Mouse (Mus musculus): ENCODE measurements around the gene Znhit6. TPM values are rescaled to one million over a fixed set of nuclear protein-coding genes. Genes with fewer than 3 reads are reported as not detected.

Znhit6 gene
- polyA plus RNA-seq, 1 experiment from 2014 or later = 32.9 TPM

DNA sequence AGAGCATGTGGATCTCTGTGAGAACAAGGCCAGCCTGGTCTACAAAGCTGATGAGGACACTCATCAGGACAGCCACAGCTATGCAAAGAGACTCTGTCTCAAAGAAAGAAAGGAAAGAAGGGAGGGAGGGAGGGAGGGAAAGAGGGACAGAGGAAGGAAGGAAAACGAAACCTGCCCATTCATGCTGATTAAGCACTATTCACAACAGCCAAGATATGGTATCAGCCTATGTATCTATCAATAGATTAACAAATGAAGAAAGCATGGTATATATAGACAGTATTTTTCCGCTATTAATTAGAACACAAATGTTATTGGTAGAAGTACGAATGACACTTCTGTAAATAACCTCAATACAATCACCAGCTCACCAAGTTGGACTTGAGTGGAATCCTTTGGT, 1.5 kb upstream of the Znhit6 start:
- H3K4me3 ChIP-seq (replicated peaks; ENCODE audit: low read depth, low read length) = no peak overlapping the region
- no peak overlapping the region for H3K4me2 ChIP-seq (ENCODE audit: low read length)
- H3K27ac ChIP-seq (replicated peaks; ENCODE audit: low read depth, low read length) = no peak overlapping the region
- H3K4me1 ChIP-seq (ENCODE audit: control insufficient read depth, insufficient read depth, low read length) = peaks cover 12% of the 10 kb centered on the region
- peaks cover 14% of the 10 kb centered on the region for H3K36me3 ChIP-seq (ENCODE audit: control insufficient read depth, insufficient read depth, low read length)
- ATAC-seq (ENCODE audit: low FRiP score, low TSS enrichment) (no peak), DNase-seq (no peak)
- WGBS = 88% methylated on average over 3 of the region's 3 CpGs
- H3K9me3 ChIP-seq (ENCODE audit: control insufficient read depth, low read length) = no peaks in the 10 kb centered on the region
- no peak overlapping the region for H3K9ac ChIP-seq (replicated peaks; ENCODE audit: low read length)
- H3K27me3 ChIP-seq (ENCODE audit: control insufficient read depth, insufficient read depth, low read length) = no peaks in the 10 kb centered on the region

DNA sequence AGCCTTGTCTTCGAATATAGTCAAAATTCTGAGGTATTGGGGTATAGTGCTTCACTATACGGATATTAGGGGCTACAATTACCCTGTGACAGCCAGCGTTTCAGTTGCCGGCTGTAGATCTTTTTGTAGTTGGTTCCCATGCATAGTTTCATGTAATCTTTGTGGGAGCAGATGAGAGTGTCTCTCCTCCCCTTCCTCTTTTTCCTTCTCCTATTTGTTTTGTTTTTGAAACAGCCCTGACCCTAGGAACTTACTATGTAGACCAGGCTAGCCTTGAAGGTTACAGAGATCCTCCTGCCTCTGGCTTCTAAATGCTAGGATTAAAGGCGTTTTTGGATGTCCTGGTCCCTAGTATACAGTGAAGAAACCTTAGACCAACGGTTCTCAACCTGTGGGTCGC, 665 bp upstream of the Znhit6 start:
- no peak for ATAC-seq (ENCODE audit: low FRiP score, low TSS enrichment)
- H3K4me2 ChIP-seq (ENCODE audit: low read length) = peak overlapping the region; percentile 92; the same call in 1 of the 2 replicates

DNA sequence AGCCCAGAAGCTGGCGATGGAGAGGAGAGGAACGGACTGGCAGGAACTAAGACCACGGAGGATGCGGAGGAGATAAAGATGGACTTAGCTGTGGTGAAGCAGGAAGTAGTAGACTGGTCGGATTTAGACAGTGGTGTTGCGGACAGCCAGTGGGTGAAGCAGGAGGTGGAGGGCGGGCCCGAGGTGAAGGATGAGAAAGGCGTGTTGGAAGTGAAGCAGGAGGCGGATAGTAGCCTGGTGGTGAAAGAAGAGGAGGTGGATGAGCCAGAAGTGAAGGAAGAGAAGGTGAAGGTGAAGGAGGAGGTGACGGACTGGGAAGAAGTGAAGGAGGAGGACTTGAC, 447 bp downstream of the Znhit6 start:
- H3K36me3 ChIP-seq (ENCODE audit: control insufficient read depth, insufficient read depth, low read length) = peaks cover 25% of the 10 kb centered on the region
- H3K9ac ChIP-seq (replicated peaks; ENCODE audit: low read length) = peak overlapping the region; percentile 71
- DNase-seq (no peak), ATAC-seq (ENCODE audit: low FRiP score, low TSS enrichment) (no peak)
- H3K4me3 ChIP-seq (replicated peaks; ENCODE audit: low read depth, low read length) = peak overlapping the region; percentile 75
- 1% methylated on average over 11 of the region's 11 CpGs for WGBS
- H3K27me3 ChIP-seq (ENCODE audit: control insufficient read depth, insufficient read depth, low read length) = no peaks in the 10 kb centered on the region
- peaks cover 12% of the 10 kb centered on the region for H3K4me1 ChIP-seq (ENCODE audit: control insufficient read depth, insufficient read depth, low read length)
- H3K9me3 ChIP-seq (ENCODE audit: control insufficient read depth, low read length) = no peaks in the 10 kb centered on the region
- H3K27ac ChIP-seq (replicated peaks; ENCODE audit: low read depth, low read length) = peak overlapping the region; percentile 53; the same call in 1 of the 2 replicates
- peak overlapping the region; percentile 92 for H3K4me2 ChIP-seq (ENCODE audit: low read length)

More for the DNA sequence above, 665 bp upstream of the Znhit6 start:
- Histone ChIP-seq H3K4me3 (replicated peaks; ENCODE audit: low read depth, low read length) (peak overlapping the region; percentile 75; the same call in 1 of the 2 replicates), H3K27ac (replicated peaks; ENCODE audit: low read depth, low read length) (no peak overlapping the region), H3K4me1 (ENCODE audit: control insufficient read depth, insufficient read depth, low read length) (peaks cover 12% of the 10 kb centered on the region), H3K9ac (replicated peaks; ENCODE audit: low read length) (no peak overlapping the region), H3K9me3 (ENCODE audit: control insufficient read depth, low read length) (no peaks in the 10 kb centered on the region), H3K27me3 (ENCODE audit: control insufficient read depth, insufficient read depth, low read length) (no peaks in the 10 kb centered on the region), H3K36me3 (ENCODE audit: control insufficient read depth, insufficient read depth, low read length) (peaks cover 18% of the 10 kb centered on the region)
- 89% methylated on average over 7 of the region's 7 CpGs for WGBS
- no peak for DNase-seq

DNA sequence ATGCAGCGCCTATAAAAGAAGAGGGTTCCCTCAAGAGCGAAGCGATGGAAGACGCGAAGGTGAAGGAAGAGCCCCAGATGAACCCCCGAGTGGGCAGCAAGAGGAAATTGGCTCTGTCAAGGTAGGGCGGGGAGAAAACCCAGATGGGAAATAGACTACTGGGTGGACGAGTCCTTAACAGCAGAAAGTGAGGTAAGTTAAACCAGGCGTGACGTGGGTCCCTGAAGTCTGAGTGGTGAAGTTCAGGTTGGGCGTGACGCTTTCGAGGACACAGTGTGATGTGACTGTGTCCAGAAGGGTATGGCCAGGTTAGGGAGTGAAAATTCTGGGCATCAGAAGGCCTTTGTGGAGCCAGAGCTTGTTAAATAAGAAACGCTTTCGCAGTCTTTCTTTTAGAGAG, 871 bp downstream of the Znhit6 start:
- WGBS = 32% methylated on average over 15 of the region's 15 CpGs
- Histone ChIP-seq H3K4me2 (ENCODE audit: low read length) (peak overlapping the region; percentile 92), H3K4me1 (ENCODE audit: control insufficient read depth, insufficient read depth, low read length) (peaks cover 12% of the 10 kb centered on the region), H3K9me3 (ENCODE audit: control insufficient read depth, low read length) (no peaks in the 10 kb centered on the region), H3K27me3 (ENCODE audit: control insufficient read depth, insufficient read depth, low read length) (no peaks in the 10 kb centered on the region), H3K36me3 (ENCODE audit: control insufficient read depth, insufficient read depth, low read length) (peaks cover 25% of the 10 kb centered on the region), H3K4me3 (replicated peaks; ENCODE audit: low read depth, low read length) (peak overlapping the region; percentile 75), H3K27ac (replicated peaks; ENCODE audit: low read depth, low read length) (no peak overlapping the region), H3K9ac (replicated peaks; ENCODE audit: low read length) (peak overlapping the region; percentile 71)
- DNase-seq (no peak), ATAC-seq (ENCODE audit: low FRiP score, low TSS enrichment) (no peak)

DNA sequence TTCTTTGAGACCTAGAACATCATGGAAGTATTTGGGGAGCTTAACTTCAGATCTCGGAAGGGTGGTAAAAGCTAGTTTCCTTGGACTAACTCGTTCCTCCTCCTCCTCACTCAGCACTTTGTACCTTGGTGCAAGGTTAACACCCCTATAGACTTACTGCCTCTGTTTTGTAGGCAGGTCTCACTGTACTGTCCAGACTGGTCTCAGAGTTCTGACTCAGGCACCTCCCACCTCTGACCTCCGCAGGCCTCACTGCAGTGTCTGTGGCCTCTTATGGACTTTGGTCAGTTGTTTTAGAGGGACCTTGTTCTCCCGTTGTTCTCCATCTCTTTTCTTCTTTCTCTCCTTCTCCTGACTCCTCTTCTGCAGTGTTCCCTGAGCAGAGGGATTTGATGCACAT, 7.0 kb downstream of the Znhit6 start:
- no peak overlapping the region for H3K27ac ChIP-seq (replicated peaks; ENCODE audit: low read depth, low read length)
- no peaks in the 10 kb centered on the region for H3K4me1 ChIP-seq (ENCODE audit: control insufficient read depth, insufficient read depth, low read length)
- H3K27me3 ChIP-seq (ENCODE audit: control insufficient read depth, insufficient read depth, low read length) = no peaks in the 10 kb centered on the region
- peaks cover 64% of the 10 kb centered on the region for H3K36me3 ChIP-seq (ENCODE audit: control insufficient read depth, insufficient read depth, low read length)
- no peak for ATAC-seq (ENCODE audit: low FRiP score, low TSS enrichment)
- 95% methylated on average over 4 of the region's 4 CpGs for WGBS
- H3K4me2 ChIP-seq (ENCODE audit: low read length) = no peak overlapping the region
- no peak for DNase-seq
- H3K4me3 ChIP-seq (replicated peaks; ENCODE audit: low read depth, low read length) = no peak overlapping the region
- no peaks in the 10 kb centered on the region for H3K9me3 ChIP-seq (ENCODE audit: control insufficient read depth, low read length)
- no peak overlapping the region for H3K9ac ChIP-seq (replicated peaks; ENCODE audit: low read length)

DNA sequence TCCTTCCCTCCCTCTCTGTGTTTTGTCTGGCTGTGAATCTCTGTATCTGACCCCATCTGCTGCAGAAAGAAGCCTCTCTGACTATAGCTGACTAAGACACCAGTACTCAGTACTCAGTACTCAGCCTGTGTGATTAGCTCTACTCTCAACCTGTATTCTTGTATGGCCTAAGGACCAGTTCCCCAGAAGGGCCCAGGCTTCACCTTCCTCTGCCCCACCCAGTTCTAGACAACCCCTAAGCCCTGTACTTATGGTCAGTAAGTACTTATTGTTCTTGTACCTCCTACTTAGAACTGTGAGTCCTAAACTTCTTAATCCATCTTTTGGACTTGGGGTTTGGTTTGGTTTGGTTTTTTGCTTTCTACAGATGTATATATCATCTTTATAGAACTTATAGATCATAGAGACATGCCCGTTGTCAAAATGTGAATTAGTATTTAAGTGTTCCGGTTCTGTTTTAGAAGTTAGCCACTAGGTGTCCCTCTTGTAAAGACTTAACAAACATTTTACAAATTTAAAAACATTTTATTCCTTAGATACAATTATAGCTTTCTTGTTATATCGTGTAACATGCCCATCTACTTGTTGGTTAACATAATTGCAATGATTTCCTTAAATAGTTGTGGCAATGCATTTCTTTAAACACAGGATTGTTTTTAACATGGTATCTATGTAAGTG, 7.7 kb downstream of the Znhit6 start:
- peaks cover 58% of the 10 kb centered on the region for H3K36me3 ChIP-seq (ENCODE audit: control insufficient read depth, insufficient read depth, low read length)
- no peak overlapping the region for H3K27ac ChIP-seq (replicated peaks; ENCODE audit: low read depth, low read length)
- H3K9ac ChIP-seq (replicated peaks; ENCODE audit: low read length) = no peak overlapping the region
- 69% methylated on average over 3 of the region's 3 CpGs for WGBS
- no peaks in the 10 kb centered on the region for H3K4me1 ChIP-seq (ENCODE audit: control insufficient read depth, insufficient read depth, low read length)
- no peaks in the 10 kb centered on the region for H3K27me3 ChIP-seq (ENCODE audit: control insufficient read depth, insufficient read depth, low read length)
- peak; percentile 70 for DNase-seq
- H3K4me3 ChIP-seq (replicated peaks; ENCODE audit: low read depth, low read length) = no peak overlapping the region
- H3K9me3 ChIP-seq (ENCODE audit: control insufficient read depth, low read length) = no peaks in the 10 kb centered on the region
- no peak overlapping the region for H3K4me2 ChIP-seq (ENCODE audit: low read length)
- ATAC-seq (ENCODE audit: low FRiP score, low TSS enrichment) = no peak

DNA sequence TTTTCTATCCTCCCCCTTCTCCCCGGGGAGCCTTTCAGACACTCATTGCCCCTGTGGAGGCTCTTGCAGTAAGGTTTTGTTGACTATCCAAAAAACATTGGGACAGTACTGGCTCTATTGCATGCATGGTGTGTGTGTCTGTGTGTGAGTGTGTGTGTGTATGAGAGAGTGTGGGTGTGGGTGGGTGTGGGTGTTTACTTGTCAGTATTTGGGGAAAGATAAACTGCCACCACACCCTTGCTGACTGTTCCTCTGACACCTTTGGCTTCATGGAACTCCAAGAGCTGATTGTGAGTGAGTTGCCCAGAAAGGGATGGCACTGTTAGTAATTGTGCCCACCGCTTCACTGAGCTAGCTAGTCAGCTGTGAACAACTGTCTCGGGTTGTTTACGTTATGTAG, 14.6 kb downstream of the Znhit6 start:
- Histone ChIP-seq H3K4me3 (replicated peaks; ENCODE audit: low read depth, low read length) (no peak overlapping the region), H3K4me2 (ENCODE audit: low read length) (no peak overlapping the region), H3K36me3 (ENCODE audit: control insufficient read depth, insufficient read depth, low read length) (peaks cover 59% of the 10 kb centered on the region), H3K9me3 (ENCODE audit: control insufficient read depth, low read length) (no peaks in the 10 kb centered on the region), H3K4me1 (ENCODE audit: control insufficient read depth, insufficient read depth, low read length) (no peaks in the 10 kb centered on the region), H3K27me3 (ENCODE audit: control insufficient read depth, insufficient read depth, low read length) (no peaks in the 10 kb centered on the region), H3K9ac (replicated peaks; ENCODE audit: low read length) (no peak overlapping the region), H3K27ac (replicated peaks; ENCODE audit: low read depth, low read length) (no peak overlapping the region)
- WGBS = 95% methylated on average over 4 of the region's 4 CpGs
- ATAC-seq (ENCODE audit: low FRiP score, low TSS enrichment) = no peak
- no peak for DNase-seq

DNA sequence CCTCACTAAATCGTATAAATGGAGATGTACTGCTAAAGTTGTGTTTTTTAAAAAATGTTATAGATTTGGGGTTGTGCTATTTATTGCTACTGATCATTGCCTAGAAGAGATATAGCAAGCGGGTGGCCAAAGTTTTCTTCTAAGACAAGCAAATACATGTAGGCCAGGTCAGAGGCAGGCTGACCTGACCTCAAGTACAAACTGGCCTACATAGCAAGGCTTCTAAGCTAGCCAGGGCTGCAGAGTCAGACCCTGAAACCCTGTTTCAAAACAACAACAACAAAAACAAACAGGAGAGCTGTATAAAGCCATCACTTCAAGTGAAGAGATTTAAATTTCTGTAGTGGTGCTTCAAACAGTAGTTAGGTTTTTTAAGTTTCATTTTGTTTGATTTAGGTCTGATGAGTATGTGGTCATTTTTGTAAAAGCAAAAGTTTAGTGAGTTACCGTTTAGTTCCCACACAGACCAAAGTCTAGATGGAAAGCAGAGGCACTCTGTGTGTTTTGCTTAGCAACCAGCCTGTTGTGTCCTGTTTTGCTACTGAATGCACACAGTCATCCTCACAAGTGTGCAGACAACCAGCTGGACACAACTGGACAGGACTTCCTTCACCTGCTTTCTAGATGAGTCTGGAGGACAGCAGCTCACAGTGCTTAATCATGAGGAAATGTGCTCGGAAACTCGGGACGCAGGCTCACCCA, 16.0 kb downstream of the Znhit6 start:
- no peaks in the 10 kb centered on the region for H3K4me1 ChIP-seq (ENCODE audit: control insufficient read depth, insufficient read depth, low read length)
- WGBS = 91% methylated on average over 6 of the region's 6 CpGs
- ATAC-seq (ENCODE audit: low FRiP score, low TSS enrichment) (no peak), DNase-seq (no peak)
- no peak overlapping the region for H3K27ac ChIP-seq (replicated peaks; ENCODE audit: low read depth, low read length)
- H3K4me3 ChIP-seq (replicated peaks; ENCODE audit: low read depth, low read length) = no peak overlapping the region
- peaks cover 52% of the 10 kb centered on the region for H3K36me3 ChIP-seq (ENCODE audit: control insufficient read depth, insufficient read depth, low read length)
- no peaks in the 10 kb centered on the region for H3K9me3 ChIP-seq (ENCODE audit: control insufficient read depth, low read length)
- H3K27me3 ChIP-seq (ENCODE audit: control insufficient read depth, insufficient read depth, low read length) = no peaks in the 10 kb centered on the region
- H3K9ac ChIP-seq (replicated peaks; ENCODE audit: low read length) = no peak overlapping the region
- no peak overlapping the region for H3K4me2 ChIP-seq (ENCODE audit: low read length)

DNA sequence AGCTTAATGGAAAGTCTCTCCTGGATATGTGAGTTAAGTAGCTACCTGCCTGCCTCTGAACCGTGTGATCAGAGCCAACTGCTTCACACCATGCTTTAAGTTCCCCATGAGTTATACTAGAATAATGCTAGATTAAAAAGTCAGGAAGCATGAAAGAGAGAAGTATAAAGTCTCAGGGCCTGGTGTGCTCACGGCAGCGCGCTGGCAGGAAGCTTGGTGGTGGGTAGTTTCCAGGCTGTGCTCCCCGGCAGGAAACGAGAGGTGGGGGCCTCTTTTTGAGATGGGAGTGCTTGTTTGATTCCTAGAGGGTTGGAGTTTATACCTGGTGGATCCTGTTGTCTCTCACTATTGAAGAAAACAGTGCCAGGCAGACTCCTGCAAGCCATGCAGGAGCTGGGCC, 19.3 kb downstream of the Znhit6 start:
- no peak overlapping the region for H3K9ac ChIP-seq (replicated peaks; ENCODE audit: low read length)
- H3K4me2 ChIP-seq (ENCODE audit: low read length) = no peak overlapping the region
- WGBS = 94% methylated on average over 6 of the region's 6 CpGs
- H3K9me3 ChIP-seq (ENCODE audit: control insufficient read depth, low read length) = no peaks in the 10 kb centered on the region
- H3K27me3 ChIP-seq (ENCODE audit: control insufficient read depth, insufficient read depth, low read length) = no peaks in the 10 kb centered on the region
- ATAC-seq (ENCODE audit: low FRiP score, low TSS enrichment) (no peak), DNase-seq (no peak)
- H3K4me1 ChIP-seq (ENCODE audit: control insufficient read depth, insufficient read depth, low read length) = no peaks in the 10 kb centered on the region
- H3K36me3 ChIP-seq (ENCODE audit: control insufficient read depth, insufficient read depth, low read length) = peaks cover 70% of the 10 kb centered on the region
- no peak overlapping the region for H3K4me3 ChIP-seq (replicated peaks; ENCODE audit: low read depth, low read length)
- H3K27ac ChIP-seq (replicated peaks; ENCODE audit: low read depth, low read length) = no peak overlapping the region
